Mouse (Mus musculus): ENCODE results near the gene Lpp.

DNA sequence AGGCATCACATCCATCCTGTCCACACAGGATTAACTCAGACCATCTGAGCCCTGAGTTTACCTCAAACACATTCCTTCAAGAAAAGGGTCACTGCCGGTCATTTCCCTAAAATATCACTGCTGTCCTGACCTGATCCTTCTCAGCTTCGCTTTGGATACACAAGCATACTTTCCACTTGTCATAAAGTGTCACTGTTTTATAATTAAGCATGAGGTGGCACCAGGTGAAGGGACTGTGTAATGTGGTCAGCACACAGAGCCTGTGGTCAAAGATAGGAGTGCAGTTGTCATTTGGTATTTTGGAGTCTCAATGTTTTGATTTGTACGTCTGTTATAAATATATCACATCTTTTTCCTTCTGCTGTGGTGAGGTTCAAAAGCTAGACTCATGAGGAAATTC lies 395.7 kb downstream of the Lpp start:
- TF ChIP-seq MXI1 (IDR thresholded peaks at IDR 0.05; ENCODE audit: low read depth, low read length) = no peak
- TF ChIP-seq CTCF (IDR thresholded peaks at IDR 0.05 in 2 of 3, conservative IDR thresholded peaks at IDR 0.05 in 1 of 3; ENCODE audit: control insufficient read depth in 1 of 3, insufficient read depth in 1 of 3, low read depth in 2 of 3, low read length in 3 of 3, poor library complexity in 1 of 3, severe bottlenecking in 1 of 3) = no peak
- TF ChIP-seq MAZ (IDR thresholded peaks at IDR 0.05; ENCODE audit: low read depth, low read length) = no peak
- TF ChIP-seq EP300 (IDR thresholded peaks at IDR 0.05; ENCODE audit: low read depth in 1 of 2, low read length in 2 of 2) = no peak
